20 mouse cellular contexts compared by ENCODE assay signal in the genomic region with DNA sequence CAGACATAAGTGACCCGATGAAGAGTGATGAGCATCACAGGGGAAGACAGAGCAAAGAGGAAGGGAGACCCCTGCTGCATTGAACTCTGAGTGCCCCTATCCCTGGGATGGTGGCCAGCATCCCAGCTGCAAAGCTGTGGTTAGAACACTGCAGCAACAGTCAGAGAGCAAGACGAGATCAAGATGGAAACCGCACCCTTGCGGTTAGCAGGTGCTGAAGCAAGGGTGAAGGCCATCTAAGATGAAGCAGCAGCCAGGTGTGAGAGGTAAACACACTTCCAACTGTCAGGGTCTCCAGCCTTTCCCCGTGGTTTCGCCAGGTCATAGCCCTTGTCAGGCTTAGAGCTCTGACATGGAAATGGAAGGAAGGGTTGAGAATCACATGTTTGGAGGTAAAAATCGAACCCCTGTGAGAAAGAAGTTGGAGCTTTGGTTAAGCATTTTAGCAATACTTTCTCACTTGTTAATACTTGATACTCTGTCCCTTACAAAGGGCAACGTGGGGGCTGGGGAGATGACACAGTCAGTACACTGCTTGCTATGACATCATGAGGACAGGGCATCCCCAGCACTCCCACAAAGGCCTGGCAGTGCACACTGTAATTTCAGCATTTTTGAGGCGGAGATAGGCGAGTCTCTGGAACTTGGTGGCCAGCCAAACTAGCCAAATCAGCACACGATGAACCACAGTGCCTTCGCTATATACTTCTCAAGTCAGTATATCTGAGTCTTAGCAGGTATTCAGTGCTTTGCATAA. TPM values are rescaled to one million over a fixed set of nuclear protein-coding genes. Genes with fewer than 3 reads are reported as not detected.
DNase-seq lines count a peak whose midpoint lies in the region; ATAC-seq and TF ChIP-seq lines count a peak whose summit lies in the region.
"Had no signal": no experiment of that assay in that cellular context is flagged by ENCODE, and none has a peak within 500 bp of the region (broad histone marks: within the 10 kb centered on the region; RNA-seq: fewer than 3 reads in every experiment).

No protein-coding gene starts in this region.

- 71% methylated on average over 12 of the region's 12 CpGs for WGBS in heart, postnatal 0 days
- WGBS in forebrain, embryonic 13.5 days = 90% methylated on average over 12 of the region's 12 CpGs

- DNase-seq in heart, postnatal 0 days (ENCODE audit: low spot score) = no peak
- DNase-seq in heart, adult 11 months = no peak
- DNase-seq in NIH3T3 (ENCODE audit: low read depth) = peak; percentile 46
- DNase-seq in testis, postnatal 10 days (ENCODE audit: low spot score) = peak; percentile 67
- peak; percentile 83 to 94 for DNase-seq in thymus, postnatal 36 days
- DNase-seq in right cerebral cortex, postnatal 10 days (ENCODE audit: low spot score in 2 of 2) = no peak
- DNase-seq: cerebellum, postnatal 36 days; gastrocnemius, postnatal 14 days; heart, postnatal 36 days; kidney, adult 18-20 months; kidney, postnatal 10 days had no signal

- ATAC-seq in heart, postnatal 0 days (ENCODE audit: insufficient read depth, low read depth) = no peak
- ATAC-seq in forebrain, embryonic 13.5 days = no peak
- ATAC-seq: midbrain, embryonic 16.5 days had no signal

- no peaks in the 10 kb centered on the region for H3K9me3 ChIP-seq in heart, postnatal 0 days (replicated peaks; ENCODE audit: control insufficient read depth, low read length)
- H3K9me3 ChIP-seq in forebrain, embryonic 13.5 days (replicated peaks) = no peaks in the 10 kb centered on the region
- H3K9me3 ChIP-seq: G1E; heart, embryonic 10.5 days; hindbrain, embryonic 15.5 days; limb, embryonic 12.5 days; neural tube, embryonic 12.5 days had no signal

- TF ChIP-seq EP300 in heart, postnatal 0 days (IDR thresholded peaks at IDR 0.05; ENCODE audit: low read depth) = no peak

- no peak overlapping the region for H3K9ac ChIP-seq in heart, postnatal 0 days (replicated peaks; ENCODE audit: low read depth, low read length)
- H3K9ac ChIP-seq in forebrain, embryonic 13.5 days = no peak overlapping the region
- H3K9ac ChIP-seq: hindbrain, embryonic 15.5 days; limb, embryonic 12.5 days; liver, embryonic 14.5 days; neural tube, embryonic 12.5 days had no signal

- H3K27me3 ChIP-seq in heart, postnatal 0 days (ENCODE audit: control insufficient read depth, insufficient read depth, low read length) = no peaks in the 10 kb centered on the region
- no peaks in the 10 kb centered on the region for H3K27me3 ChIP-seq in forebrain, embryonic 13.5 days
- H3K27me3 ChIP-seq: hindbrain, embryonic 15.5 days; limb, embryonic 12.5 days; neural tube, embryonic 12.5 days had no signal

- H3K27ac ChIP-seq in heart, postnatal 0 days (ENCODE audit: low read depth) = peak overlapping the region; percentile 36; the same call in 1 of the 2 replicates
- H3K27ac ChIP-seq in forebrain, embryonic 13.5 days = no peak overlapping the region
- H3K27ac ChIP-seq: heart, embryonic 10.5 days; hindbrain, embryonic 15.5 days; layer of hippocampus, adult 2 months; limb, embryonic 12.5 days; liver, embryonic 14.5 days; neural tube, embryonic 12.5 days had no signal

- no peak overlapping the region for H3K4me2 ChIP-seq in heart, postnatal 0 days (ENCODE audit: low read depth, low read length)
- no peak overlapping the region for H3K4me2 ChIP-seq in forebrain, embryonic 13.5 days
- H3K4me2 ChIP-seq: limb, embryonic 12.5 days had no signal

- H3K4me1 ChIP-seq in heart, postnatal 0 days (ENCODE audit: control insufficient read depth, insufficient read depth) = no peaks in the 10 kb centered on the region
- peaks cover 18% of the 10 kb centered on the region for H3K4me1 ChIP-seq in forebrain, embryonic 13.5 days

- H3K4me3 ChIP-seq in heart, postnatal 0 days (ENCODE audit: low read depth, low read length) = no peak overlapping the region
- H3K4me3 ChIP-seq in forebrain, embryonic 13.5 days = no peak overlapping the region
- H3K4me3 ChIP-seq: heart, embryonic 10.5 days; hindbrain, embryonic 15.5 days; layer of hippocampus, adult 2 months; limb, embryonic 12.5 days; neural tube, embryonic 12.5 days had no signal

- no peaks in the 10 kb centered on the region for H3K36me3 ChIP-seq in heart, postnatal 0 days (replicated peaks; ENCODE audit: control insufficient read depth, insufficient read depth, low read length)
- H3K36me3 ChIP-seq in forebrain, embryonic 13.5 days (ENCODE audit: poor library complexity, severe bottlenecking) = no peaks in the 10 kb centered on the region
- H3K36me3 ChIP-seq: G1E; heart, embryonic 10.5 days; hindbrain, embryonic 15.5 days; limb, embryonic 12.5 days; neural tube, embryonic 12.5 days had no signal

- TF ChIP-seq CTCF in heart, postnatal 0 days (IDR thresholded peaks at IDR 0.05; ENCODE audit: low read depth) = no peak

RNA-seq across cellular contexts. Expression of a gene that starts 47.3 kb away (rescaled TPM):
- 1.1 and 2.3 TPM in 2 replicates for total RNA-seq in heart, postnatal 0 days (2014; rRNA removed; ENCODE audit: low replicate concordance)
- 4.7 and 5.1 TPM in 2 replicates for polyA plus RNA-seq in heart, postnatal 0 days (2015; fragmentation: Nextera tagmentation; extraction: Ambion mirVana)
- polyA plus RNA-seq in forebrain, embryonic 13.5 days (2015; fragmentation: Nextera tagmentation; extraction: Ambion mirVana) = 28.8 and 30.4 TPM in 2 replicates

Comparison
In these comparisons a context has a peak if more than half of its experiments do, and no peak if none do; other contexts are left out.
1. DNase-seq: peak in NIH3T3 (single experiment), testis, postnatal 10 days (single experiment) and thymus, postnatal 36 days (2 of 2); none in heart, postnatal 0 days (single experiment), heart, adult 11 months (single experiment) and right cerebral cortex, postnatal 10 days (0 of 2).